Mouse (Mus musculus) layer of hippocampus, adult 2 months (tissue): ENCODE data around the gene Pdx1. TPM values are rescaled to one million over a fixed set of nuclear protein-coding genes. Genes with fewer than 3 reads are reported as not detected.
A peak's percentile ranks its signal among the peaks of the same experiment; 100 is the strongest.

Experiments used
- DNase-seq, 2 experiments: peaks; one replicate each; pipeline ENCODE4 v3.0.0; 2022; ENCODE audit warnings: low spot score in 2 of 2
- H3K27ac ChIP-seq: fragments of 200-600 bp; 2 replicates; pipeline ENCODE4 v1.8.1; 2022
- H3K4me3 ChIP-seq: fragments of 200-600 bp; 2 replicates; pipeline ENCODE4 v1.8.1; 2022; ENCODE audit warnings: mild to moderate bottlenecking
- CTCF ChIP-seq: fragments of 200-600 bp; conservative IDR thresholded peaks from 2 replicates; pipeline ENCODE4 v1.8.1; 2022; ENCODE audit warnings: antibody characterized with exemption, mild to moderate bottlenecking, moderate library complexity
- total RNA-seq, 2 experiments: library from RNA; stranded (reverse); gene quantifications; 2 replicates each; pipeline ENCODE4 v1.2.3; 2021

Pdx1 gene
- total RNA-seq, 2 experiments from 2014 or later: not detected

DNA sequence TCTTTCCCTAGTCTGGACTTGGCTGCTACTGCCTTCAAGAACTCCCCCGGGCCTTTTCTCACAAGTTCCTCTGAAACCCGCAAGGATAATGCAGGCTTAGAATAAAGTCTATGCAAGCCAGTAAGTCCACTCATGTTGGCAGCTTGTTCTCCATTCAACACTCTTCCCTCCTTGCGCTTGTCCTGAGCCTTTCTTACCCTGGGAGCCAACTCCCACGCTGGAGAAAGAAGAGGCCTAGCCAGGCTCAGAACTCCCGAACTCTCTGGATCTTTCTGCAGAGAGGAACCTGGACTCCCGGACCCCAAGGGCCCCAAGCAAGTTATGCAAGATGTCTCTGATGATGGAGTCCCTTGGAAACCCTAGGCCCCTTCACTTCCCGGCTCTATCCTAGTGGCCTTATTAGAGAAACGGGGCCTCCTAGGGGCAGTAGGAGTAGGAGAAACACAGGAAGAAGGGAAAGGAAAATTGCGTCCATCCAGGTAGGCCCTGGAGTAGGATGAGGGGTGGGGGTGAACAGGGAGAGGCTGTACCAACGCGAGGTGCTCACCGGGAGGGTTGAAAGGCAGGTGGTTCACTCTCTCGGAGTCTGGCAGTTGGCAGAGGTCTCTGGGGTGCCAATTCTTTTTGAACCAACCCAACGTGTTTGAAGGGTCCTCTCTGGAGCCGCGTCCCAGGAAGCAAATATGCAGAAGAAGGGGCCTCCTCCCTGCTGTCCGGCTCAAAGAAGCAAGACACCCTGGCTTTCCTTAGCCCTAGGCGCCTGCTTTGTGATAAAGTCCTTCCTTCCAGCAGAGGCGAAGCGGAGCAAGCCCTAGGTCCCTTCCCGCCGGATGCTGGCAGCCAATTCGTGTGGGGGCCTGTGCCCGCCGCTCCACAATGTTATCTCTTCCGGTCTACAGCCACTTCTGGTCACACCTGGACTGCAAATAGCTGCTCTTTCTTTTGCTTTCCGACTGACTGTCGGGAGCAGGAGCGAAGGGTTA is 1.2 kb downstream of the Pdx1 start:
- no peak for TF ChIP-seq CTCF
- H3K4me3 ChIP-seq: no peak overlapping the region
- no peak for DNase-seq
- no peak overlapping the region for H3K27ac ChIP-seq

DNA sequence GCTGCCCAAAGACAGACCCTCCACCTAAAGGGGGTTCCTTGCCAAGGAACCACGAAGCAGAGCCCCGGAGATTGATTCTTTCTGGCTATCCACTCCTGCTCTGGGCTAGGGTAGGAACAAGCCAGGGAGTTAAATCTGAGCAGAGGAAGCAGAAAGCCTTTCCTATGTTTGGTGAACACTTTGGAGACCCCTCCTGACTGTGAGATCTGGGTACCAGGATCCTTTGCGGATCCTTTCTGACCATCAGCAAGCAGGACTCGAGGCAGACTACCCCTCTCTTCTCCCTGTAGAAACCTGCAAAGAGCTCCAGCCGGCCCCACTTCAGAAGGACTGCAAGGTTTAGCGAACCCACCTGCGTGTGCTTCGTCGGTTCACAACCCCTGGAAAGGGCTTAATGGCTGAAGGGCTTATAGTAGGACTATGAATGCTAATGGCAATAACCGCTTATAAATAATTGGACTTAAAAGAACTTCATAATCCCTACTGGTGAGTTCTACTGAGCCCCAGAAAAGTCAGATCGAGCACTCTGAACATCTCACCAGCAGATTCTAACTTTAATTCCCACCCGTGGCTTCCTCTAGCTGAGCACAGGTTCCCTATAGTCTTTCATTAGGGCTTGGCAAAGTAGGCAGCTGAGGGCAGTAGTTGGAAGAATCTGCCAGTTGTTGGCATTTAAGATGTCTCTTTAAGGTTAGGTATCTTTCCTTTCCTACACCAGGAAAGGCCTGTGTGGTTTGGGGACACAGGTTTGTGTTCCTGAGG is 2.5 kb downstream of the Pdx1 start:
- Histone ChIP-seq H3K27ac (no peak overlapping the region), H3K4me3 (no peak overlapping the region)
- DNase-seq: no peak
- no peak for TF ChIP-seq CTCF

DNA sequence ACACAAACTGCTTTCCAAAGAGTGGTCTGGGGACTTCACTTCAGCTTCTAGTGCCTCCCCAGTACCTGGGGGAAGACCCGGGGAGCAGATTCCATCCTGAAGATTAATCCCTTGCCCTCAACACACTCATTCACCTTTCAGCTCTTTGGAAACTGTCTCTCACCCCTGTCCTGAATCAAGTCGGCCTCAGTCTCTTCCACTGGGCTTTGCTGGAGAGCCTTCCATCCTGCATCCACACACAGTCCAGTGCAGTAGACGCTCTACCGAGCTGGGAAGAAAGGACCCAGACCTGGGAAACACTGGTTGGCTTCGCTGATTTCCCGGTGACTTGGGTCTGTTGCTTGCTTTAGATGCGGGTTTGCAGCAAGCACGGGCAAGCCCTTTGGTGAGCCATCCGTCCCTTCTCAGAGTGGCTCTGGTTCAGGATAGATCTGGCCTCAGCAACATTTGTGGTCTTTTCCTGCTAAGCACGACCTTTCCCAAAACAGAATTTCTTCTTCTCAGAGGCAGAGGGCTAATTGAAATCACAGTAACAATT is 3.1 kb downstream of the Pdx1 start:
- no peak for TF ChIP-seq CTCF

DNA sequence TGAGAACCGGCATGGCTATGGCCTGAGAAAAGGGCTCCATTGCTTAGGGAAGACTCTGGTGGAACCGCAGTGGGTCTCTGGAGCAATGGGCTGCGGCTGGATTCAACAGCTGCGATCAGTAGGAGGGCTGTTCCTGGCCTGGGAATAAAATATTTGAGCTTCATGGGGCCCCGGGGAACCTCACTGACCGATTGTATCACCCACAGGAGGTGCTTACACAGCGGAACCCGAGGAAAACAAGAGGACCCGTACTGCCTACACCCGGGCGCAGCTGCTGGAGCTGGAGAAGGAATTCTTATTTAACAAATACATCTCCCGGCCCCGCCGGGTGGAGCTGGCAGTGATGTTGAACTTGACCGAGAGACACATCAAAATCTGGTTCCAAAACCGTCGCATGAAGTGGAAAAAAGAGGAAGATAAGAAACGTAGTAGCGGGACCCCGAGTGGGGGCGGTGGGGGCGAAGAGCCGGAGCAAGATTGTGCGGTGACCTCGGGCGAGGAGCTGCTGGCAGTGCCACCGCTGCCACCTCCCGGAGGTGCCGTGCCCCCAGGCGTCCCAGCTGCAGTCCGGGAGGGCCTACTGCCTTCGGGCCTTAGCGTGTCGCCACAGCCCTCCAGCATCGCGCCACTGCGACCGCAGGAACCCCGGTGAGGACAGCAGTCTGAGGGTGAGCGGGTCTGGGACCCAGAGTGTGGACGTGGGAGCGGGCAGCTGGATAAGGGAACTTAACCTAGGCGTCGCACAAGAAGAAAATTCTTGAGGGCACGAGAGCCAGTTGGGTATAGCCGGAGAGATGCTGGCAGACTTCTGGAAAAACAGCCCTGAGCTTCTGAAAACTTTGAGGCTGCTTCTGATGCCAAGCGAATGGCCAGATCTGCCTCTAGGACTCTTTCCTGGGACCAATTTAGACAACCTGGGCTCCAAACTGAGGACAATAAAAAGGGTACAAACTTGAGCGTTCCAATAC is 4.7 kb downstream of the Pdx1 start:
- DNase-seq: no peak
- no peak for TF ChIP-seq CTCF
- H3K4me3 ChIP-seq: no peak overlapping the region
- no peak overlapping the region for H3K27ac ChIP-seq

More for the DNA sequence above, 3.1 kb downstream of the Pdx1 start:
- no peak for DNase-seq
- Histone ChIP-seq H3K4me3 (no peak overlapping the region), H3K27ac (no peak overlapping the region)

DNA sequence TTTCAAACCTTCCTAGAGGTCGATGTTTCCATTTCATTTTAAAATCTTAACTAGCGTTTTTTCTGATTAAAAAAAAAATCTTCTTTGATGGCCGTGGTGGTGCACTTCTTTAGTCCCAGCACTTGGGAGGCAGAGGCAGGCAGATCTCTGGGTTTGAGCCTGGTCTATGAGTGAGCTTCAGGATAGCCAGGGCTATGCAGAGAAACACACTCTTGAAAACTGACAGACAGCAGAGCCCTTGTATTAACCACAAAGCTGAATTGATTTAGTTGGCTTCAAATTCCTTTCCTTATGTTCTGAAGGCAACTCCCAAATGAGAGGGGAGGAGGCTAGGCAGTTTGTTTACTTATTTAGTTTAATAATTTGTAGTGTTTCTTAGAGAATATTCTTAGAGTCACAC is 6.0 kb downstream of the Pdx1 start:
- no peak for TF ChIP-seq CTCF
- Histone ChIP-seq H3K4me3 (no peak overlapping the region), H3K27ac (no peak overlapping the region)
- DNase-seq: no peak

DNA sequence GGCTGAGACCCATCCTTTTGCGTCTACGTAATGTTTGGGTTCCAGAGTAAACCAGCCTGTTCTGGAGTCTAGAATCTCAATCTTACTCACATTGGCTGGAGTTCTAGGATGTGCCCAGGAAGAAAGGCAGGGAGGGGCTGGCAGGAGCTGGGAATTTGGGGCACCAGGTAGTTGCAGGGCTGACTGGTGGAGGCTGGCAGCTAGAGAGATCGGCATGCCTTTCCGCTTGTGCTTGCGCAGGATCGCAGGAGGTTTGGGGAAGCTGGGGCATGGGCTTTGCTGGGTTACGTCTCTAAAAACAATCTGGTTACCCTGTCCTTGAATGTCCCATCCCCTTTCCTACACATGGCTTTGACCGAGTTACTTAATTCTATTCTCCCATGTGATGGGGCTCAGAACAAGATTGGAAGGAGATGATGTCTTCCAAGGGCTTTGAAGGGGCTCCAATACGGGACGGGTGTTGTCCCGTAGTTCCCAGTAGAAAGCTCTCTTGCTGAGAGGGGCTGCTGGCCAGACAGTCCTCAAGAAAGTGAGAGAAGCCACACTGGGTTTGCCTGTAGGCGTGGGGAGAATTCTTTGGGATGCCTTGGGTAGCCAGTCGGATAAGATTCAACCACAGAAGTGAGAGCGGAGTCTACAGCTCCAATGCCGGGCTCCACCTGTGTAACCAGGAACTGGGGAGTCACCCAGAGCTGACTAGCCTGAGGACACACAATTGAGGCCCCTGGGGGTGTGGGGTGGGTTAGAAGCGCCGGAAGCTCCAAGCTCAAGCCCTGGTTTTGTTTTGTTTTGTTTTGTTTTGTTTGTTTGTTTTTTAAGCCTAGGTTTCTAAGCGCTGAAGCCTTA is 7.2 kb downstream of the Pdx1 start:
- H3K27ac ChIP-seq: no peak overlapping the region
- no peak for DNase-seq
- no peak overlapping the region for H3K4me3 ChIP-seq
- TF ChIP-seq CTCF: no peak

DNA sequence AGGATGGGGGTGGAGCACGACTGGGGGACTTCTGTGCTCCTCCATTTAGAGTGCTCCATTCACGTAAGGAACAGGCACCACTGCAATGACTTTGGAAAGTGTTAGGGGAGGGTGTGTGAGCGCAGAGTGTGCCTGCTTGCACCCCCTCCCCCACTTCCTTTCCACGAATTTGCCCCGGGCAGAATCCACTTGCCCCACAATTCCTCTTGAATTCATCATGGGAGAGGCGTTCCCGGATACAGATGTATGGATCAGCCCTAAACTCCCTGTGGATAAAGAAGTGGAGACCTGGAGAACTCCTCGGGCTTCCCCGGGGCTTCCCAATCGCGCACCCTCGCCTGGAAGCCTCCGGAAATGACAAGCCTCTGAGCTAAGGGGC is 7.8 kb downstream of the Pdx1 start:
- no peak overlapping the region for H3K27ac ChIP-seq
- no peak for DNase-seq
- TF ChIP-seq CTCF: no peak
- no peak overlapping the region for H3K4me3 ChIP-seq

DNA sequence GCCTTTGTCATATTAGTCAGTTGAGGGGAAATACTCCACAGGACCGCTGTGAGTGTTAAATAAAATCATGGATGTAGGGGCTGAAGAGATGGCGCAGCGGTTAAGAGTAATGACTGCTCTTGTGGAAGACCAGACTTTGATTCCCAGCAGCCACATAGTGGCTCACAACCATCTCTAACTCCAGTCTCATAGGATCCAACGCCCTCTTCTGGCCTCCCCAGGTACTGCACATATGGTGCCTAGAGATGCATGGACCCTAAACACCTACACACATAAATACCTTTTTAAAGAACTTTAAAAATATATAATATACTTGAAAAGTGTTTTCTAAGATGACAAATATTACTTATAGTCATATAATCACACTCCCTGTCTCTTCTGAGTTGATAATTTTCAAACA is 14.6 kb downstream of the Pdx1 start:
- Histone ChIP-seq H3K27ac (no peak overlapping the region), H3K4me3 (no peak overlapping the region)
- DNase-seq: no peak
- TF ChIP-seq CTCF: peak; percentile 43

DNA sequence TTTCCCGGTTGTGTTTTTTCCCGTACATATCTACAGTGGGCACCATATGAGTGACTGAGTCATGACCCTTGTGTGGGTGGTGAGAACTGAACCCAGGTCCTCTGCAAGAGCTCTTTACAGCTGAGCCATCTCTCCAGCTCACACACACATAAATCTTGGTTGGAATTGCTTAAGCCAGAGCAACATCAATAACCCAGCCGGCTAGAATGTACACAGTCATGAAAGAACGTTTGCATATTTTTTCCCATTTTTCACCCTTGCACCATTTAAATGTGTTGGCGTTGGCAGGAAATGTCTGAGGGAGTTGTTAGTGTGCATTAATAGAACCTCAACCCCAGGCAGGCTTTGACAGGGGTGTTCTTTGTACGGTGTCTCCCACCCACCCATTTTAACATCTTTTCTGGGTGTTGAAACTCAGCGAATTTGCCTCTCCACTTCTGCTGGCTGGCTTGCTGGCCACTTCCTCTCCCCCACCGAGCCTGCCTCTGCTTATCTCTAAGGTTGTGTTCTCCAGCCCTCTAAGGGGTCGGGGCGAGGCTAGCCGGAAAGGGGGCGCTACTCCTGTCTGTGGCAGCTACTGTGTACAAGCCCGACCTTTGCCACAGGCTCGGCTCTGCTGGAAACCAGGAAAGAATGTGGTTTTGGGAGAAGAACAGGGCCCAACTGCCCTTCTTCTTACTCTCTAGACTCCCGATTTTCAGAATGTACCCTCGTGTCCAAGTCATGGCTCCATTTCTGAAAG is 22.2 kb downstream of the Pdx1 start:
- DNase-seq: no peak

DNA sequence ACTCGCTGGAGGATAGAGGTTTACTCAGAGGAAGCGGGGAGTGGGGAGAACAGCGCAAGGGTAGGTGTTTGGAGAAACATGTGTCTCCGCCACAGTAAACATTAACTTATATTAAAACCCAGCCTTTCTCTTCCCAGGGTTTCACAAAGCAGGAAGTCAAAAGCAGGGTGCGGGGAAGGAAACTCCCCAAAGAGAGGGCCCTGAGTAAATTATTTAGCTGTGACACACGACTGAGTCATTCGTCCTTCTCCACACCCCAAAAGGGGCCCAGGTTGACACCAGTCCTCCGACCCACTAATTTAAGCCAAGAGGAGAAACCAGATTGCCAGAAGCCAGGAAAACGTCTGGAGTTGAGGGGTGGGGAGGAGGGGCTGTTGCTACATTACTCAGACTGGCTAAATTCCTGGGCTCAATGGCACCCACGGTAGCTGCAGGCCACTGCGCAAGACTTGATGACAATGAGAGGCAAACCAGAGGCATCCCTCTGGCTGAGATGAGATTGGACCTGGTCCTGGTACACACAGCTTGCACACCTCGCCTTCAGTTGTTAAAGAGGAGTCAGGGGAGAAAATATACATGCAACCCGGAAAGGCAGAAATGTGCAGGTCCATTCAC is 22.9 kb downstream of the Pdx1 start:
- Histone ChIP-seq H3K4me3 (no peak overlapping the region), H3K27ac (no peak overlapping the region)
- TF ChIP-seq CTCF: no peak
- no peak for DNase-seq

More for the DNA sequence above, 22.2 kb downstream of the Pdx1 start:
- H3K4me3 ChIP-seq: no peak overlapping the region
- no peak for TF ChIP-seq CTCF
- no peak overlapping the region for H3K27ac ChIP-seq
